Mouse (Mus musculus): ENCODE results near the gene Rpia. TPM values are rescaled to one million over a fixed set of nuclear protein-coding genes. Genes with fewer than 3 reads are reported as not detected.

Rpia gene
- total RNA-seq, 2 experiments from 2014 or later: 58.2 to 119 TPM

- ATAC-seq (ENCODE audit: poor library complexity, severe bottlenecking): peak; percentile 81
Measured at GRCm38 (mm10) chr6:70805820-70806513, 13.9 kb upstream of the Rpia start.

- peak; percentile 79 for ATAC-seq (ENCODE audit: poor library complexity, severe bottlenecking)
Measured at GRCm38 (mm10) chr6:70805267-70805666, 13.2 kb upstream of the Rpia start.

GRCm38 (mm10) chr6:70804632-70805031 lies 12.6 kb upstream of the Rpia start:
- ATAC-seq (ENCODE audit: poor library complexity, severe bottlenecking): peak; percentile 82

- ATAC-seq (ENCODE audit: poor library complexity, severe bottlenecking): peak; percentile 96
Measured at GRCm38 (mm10) chr6:70797581-70798251, 5.7 kb upstream of the Rpia start.

- no peak for ATAC-seq (ENCODE audit: poor library complexity, severe bottlenecking)
Measured at GRCm38 (mm10) chr6:70796940-70797339, 4.9 kb upstream of the Rpia start.

- peak; percentile 42 for ATAC-seq (ENCODE audit: poor library complexity, severe bottlenecking)
Measured at GRCm38 (mm10) chr6:70792644-70793043, 612 bp upstream of the Rpia start.

- ATAC-seq (ENCODE audit: poor library complexity, severe bottlenecking): no peak
Measured at GRCm38 (mm10) chr6:70790852-70791761, 925 bp downstream of the Rpia start.

GRCm38 (mm10) chr6:70790034-70790650 lies 1.9 kb downstream of the Rpia start:
- ATAC-seq (ENCODE audit: poor library complexity, severe bottlenecking): peak; percentile 18; the same call in 1 of the 2 replicates

- ATAC-seq (ENCODE audit: poor library complexity, severe bottlenecking): no peak
Measured at GRCm38 (mm10) chr6:70789134-70789533, 2.9 kb downstream of the Rpia start.

GRCm38 (mm10) chr6:70787524-70787923 lies 4.5 kb downstream of the Rpia start:
- no peak for ATAC-seq (ENCODE audit: poor library complexity, severe bottlenecking)

GRCm38 (mm10) chr6:70785852-70786251 lies 6.2 kb downstream of the Rpia start:
- no peak for ATAC-seq (ENCODE audit: poor library complexity, severe bottlenecking)

- no peak for ATAC-seq (ENCODE audit: poor library complexity, severe bottlenecking)
Measured at GRCm38 (mm10) chr6:70784811-70785210, 7.2 kb downstream of the Rpia start.

GRCm38 (mm10) chr6:70781336-70781735 lies 10.7 kb downstream of the Rpia start:
- ATAC-seq (ENCODE audit: poor library complexity, severe bottlenecking): no peak

- ATAC-seq (ENCODE audit: poor library complexity, severe bottlenecking): no peak
Measured at GRCm38 (mm10) chr6:70774372-70774771, 17.7 kb downstream of the Rpia start.

GRCm38 (mm10) chr6:70773769-70774168 lies 18.3 kb downstream of the Rpia start:
- peak; percentile 49 for ATAC-seq (ENCODE audit: poor library complexity, severe bottlenecking)

GRCm38 (mm10) chr6:70768769-70769168 lies 23.3 kb downstream of the Rpia start:
- ATAC-seq (ENCODE audit: poor library complexity, severe bottlenecking): peak; percentile 95

GRCm38 (mm10) chr6:70765076-70765475 lies 27.0 kb downstream of the Rpia start:
- no peak for ATAC-seq (ENCODE audit: poor library complexity, severe bottlenecking)

- no peak for ATAC-seq (ENCODE audit: poor library complexity, severe bottlenecking)
Measured at GRCm38 (mm10) chr6:70764551-70764950, 27.5 kb downstream of the Rpia start.

GRCm38 (mm10) chr6:70763881-70764280 lies 28.2 kb downstream of the Rpia start:
- no peak for ATAC-seq (ENCODE audit: poor library complexity, severe bottlenecking)

- peak; percentile 35 for ATAC-seq (ENCODE audit: poor library complexity, severe bottlenecking)
Measured at GRCm38 (mm10) chr6:70762659-70763058, 29.4 kb downstream of the Rpia start.

- ATAC-seq (ENCODE audit: poor library complexity, severe bottlenecking): no peak
Measured at GRCm38 (mm10) chr6:70760951-70761350, 31.1 kb downstream of the Rpia start.
